Comparison of ENCODE assay signal across 24 mouse cellular contexts in genomic region chr8:87075921-87076320, GRCm38 (mm10).
"Had no signal": no experiment of that assay in that cellular context is flagged by ENCODE, and none has a peak within 500 bp of the region (broad histone marks: within the 10 kb centered on the region; RNA-seq: fewer than 3 reads in every experiment).

No protein-coding gene starts in this region.

- H3K4me3 ChIP-seq: heart, adult 2 months; heart, embryonic 13.5 days; heart, embryonic 15.5 days; hindbrain, embryonic 13.5 days; hindbrain, embryonic 15.5 days; kidney, embryonic 15.5 days; limb, embryonic 13.5 days; limb, embryonic 15.5 days; liver, embryonic 12.5 days had no signal

- H3K4me1 ChIP-seq: heart, embryonic 13.5 days; heart, embryonic 15.5 days; hindbrain, embryonic 13.5 days; kidney, embryonic 15.5 days; limb, embryonic 15.5 days; liver, embryonic 12.5 days had no signal

- DNase-seq: gastrocnemius, postnatal 14 days; gastrocnemius, postnatal 36 days; heart, adult 11 months; heart, adult 2 months; heart, postnatal 14 days; heart, postnatal 36 days; kidney, adult 11 months; kidney, adult 2 months; kidney, adult 9 months; kidney, postnatal 14 days; kidney, postnatal 36 days; layer of hippocampus, postnatal 36 days; left cerebral cortex, postnatal 4 days had no signal

- H3K27me3 ChIP-seq: heart, embryonic 13.5 days; heart, embryonic 15.5 days; hindbrain, embryonic 15.5 days; kidney, embryonic 15.5 days; limb, embryonic 15.5 days; liver, embryonic 12.5 days had no signal

- H3K27ac ChIP-seq: heart, adult 2 months; heart, embryonic 13.5 days; heart, embryonic 15.5 days; hindbrain, embryonic 13.5 days; hindbrain, embryonic 15.5 days; hindbrain, postnatal 0 days; kidney, embryonic 15.5 days; kidney, postnatal 0 days; limb, embryonic 13.5 days; limb, embryonic 15.5 days; liver, embryonic 12.5 days; liver, embryonic 14.5 days had no signal
